Mouse (Mus musculus) limb, embryonic 13.5 days (tissue): ENCODE data around the gene Calhm2. TPM values are rescaled to one million over a fixed set of nuclear protein-coding genes. Genes with fewer than 3 reads are reported as not detected.
A peak's percentile ranks its signal among the peaks of the same experiment; 100 is the strongest.

ENCODE experiments used
- ATAC-seq: fragments of 200-750 bp; cut with Nextera tagmentation; 2 replicates; pipeline ENCODE4 v1.8.0; 2017; ENCODE audit warnings: low read depth, moderate number of reproducible peaks, moderate TSS enrichment; ENCODE audit not compliant: low FRiP score
- H3K27ac ChIP-seq: fragments of 300-500 bp; sonication (generic); 2 replicates; pipeline ENCODE4 v1.5.1; 2015; ENCODE audit warnings: inconsistent platforms, mild to moderate bottlenecking, moderate library complexity
- H3K27me3 ChIP-seq: fragments of 300-500 bp; sonication (generic); 2 replicates; pipeline ENCODE4 v1.6.1; 2015; ENCODE audit warnings: mild to moderate bottlenecking, inconsistent platforms
- H3K36me3 ChIP-seq: fragments of 300-500 bp; sonication (generic); 2 replicates; pipeline ENCODE4 v1.6.1; 2015; ENCODE audit warnings: inconsistent platforms, mild to moderate bottlenecking, moderate library complexity
- H3K4me1 ChIP-seq: fragments of 300-500 bp; sonication (generic); 2 replicates; pipeline ENCODE4 v1.6.1; 2015; ENCODE audit warnings: inconsistent platforms
- H3K4me2 ChIP-seq: fragments of 300-500 bp; sonication (generic); replicated peaks from 2 replicates; pipeline ENCODE4 v1.6.1; 2015; ENCODE audit warnings: inconsistent platforms, mild to moderate bottlenecking, moderate library complexity
- H3K4me3 ChIP-seq: fragments of 300-500 bp; sonication (generic); 2 replicates; pipeline ENCODE4 v1.5.1; 2015; ENCODE audit warnings: moderate library complexity, mild to moderate bottlenecking, inconsistent platforms
- H3K9ac ChIP-seq: fragments of 300-500 bp; sonication (generic); 2 replicates; pipeline ENCODE4 v1.6.1; 2015; ENCODE audit warnings: mild to moderate bottlenecking, inconsistent platforms
- H3K9me3 ChIP-seq: fragments of 300-500 bp; sonication (generic); 2 replicates; pipeline ENCODE4 v1.6.1; 2016; ENCODE audit warnings: inconsistent platforms
- WGBS: fragments of 180-500 bp; shearing (Covaris S2); methylation state at CpG from one replicate; pipeline ENCODE4 v1.1.7; 2015; 5-methylcytosine and 5-hydroxymethylcytosine counted together
- polyA plus RNA-seq: library from polyadenylated mRNA; unstranded; fragments of >200 nt; fragmentation: Nextera tagmentation; extraction: Ambion mirVana; gene quantifications from 2 replicates; pipeline ENCODE4 v1.2.1, GENCODE M21; 2015

The Calhm2 gene
- polyA plus RNA-seq = 8.3 and 9.4 TPM in 2 replicates

GRCm38 (mm10) chr19:47137771-47138421, at the start of gene Calhm2:
Gene Calhm2 (minus strand): TSS chr19:47138294.
- Histone ChIP-seq H3K4me1 (peaks cover 44% of the 10 kb centered on the region), H3K4me3 (peak within 1 kb of the TSS; percentile 46), H3K36me3 (peaks cover 24% of the 10 kb centered on the region), H3K27me3 (no peaks in the 10 kb centered on the region), H3K4me2 (peak within 1 kb of the TSS; percentile 74), H3K9ac (peak within 1 kb of the TSS; percentile 76), H3K9me3 (no peaks in the 10 kb centered on the region), H3K27ac (peak within 1 kb of the TSS; percentile 72)
- peak; percentile 62 for ATAC-seq
- WGBS = 2% methylated on average over 28 of the region's 28 CpGs

DNA sequence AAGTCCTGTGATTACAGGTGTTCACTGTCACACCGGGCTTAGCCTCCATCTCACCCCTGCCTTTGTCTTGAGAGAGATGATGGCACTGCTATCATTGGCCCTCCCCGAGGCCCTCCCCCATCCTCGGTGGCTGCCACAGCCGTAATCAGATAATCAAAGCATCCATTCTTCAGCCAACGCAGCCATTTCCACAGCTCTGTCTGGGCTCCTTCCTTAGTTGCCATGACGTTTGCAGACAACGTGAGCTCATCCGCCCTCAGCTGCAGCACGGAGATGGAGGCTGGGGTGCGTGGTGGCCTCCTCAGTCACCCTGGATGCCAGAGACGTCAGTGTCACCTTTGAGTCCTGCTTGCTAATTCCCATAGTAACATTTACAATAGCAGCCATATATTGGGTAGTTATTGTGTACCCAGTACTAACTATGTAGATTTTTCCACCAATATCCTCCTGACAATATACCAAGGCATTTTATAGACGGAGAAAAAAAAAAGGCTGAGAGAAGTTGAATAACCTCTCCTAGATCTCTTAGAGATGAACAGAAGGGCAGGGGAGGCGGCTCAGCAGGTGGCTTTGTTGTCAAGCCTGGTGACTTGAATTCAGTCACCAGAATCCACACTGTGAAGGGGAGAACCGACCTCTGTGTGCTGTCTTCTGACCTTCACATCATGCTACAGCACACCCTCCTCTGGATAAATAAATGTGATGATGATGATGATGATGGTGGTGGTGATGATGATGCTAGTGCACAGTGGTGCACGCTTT, 48.6 kb upstream of the Calhm2 start:
- 54% methylated on average over 15 of the region's 15 CpGs for WGBS
- no peak overlapping the region for H3K9ac ChIP-seq
- 0 out of 2 replicates have a peak, but pooled peaks cover 4% of the 10 kb centered on the region for H3K27me3 ChIP-seq
- peaks cover 13% of the 10 kb centered on the region for H3K4me1 ChIP-seq
- no peak overlapping the region for H3K4me3 ChIP-seq
- H3K4me2 ChIP-seq = no peak overlapping the region
- ATAC-seq = no peak
- H3K27ac ChIP-seq = no peak overlapping the region
- H3K36me3 ChIP-seq = no peaks in the 10 kb centered on the region
- H3K9me3 ChIP-seq = peaks cover 7% of the 10 kb centered on the region

DNA sequence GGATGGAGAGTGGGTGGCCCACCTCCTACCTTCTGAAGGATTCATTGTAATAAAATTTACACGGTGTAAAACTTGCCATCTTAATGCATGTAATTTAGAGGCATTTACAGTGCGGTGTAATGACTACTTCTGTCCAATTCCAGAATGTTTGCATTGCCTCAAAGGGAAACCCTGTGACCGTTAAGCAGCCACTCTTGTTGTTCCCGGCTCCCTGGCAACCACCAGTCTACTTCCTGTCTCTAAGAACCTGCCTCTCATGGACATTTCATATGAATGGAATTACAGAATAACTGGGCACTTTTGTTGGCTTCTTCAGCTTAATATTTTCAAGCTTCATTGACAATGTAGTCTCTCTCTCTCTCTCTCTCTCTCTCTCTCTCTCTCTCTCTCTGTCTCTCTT, 46.6 kb upstream of the Calhm2 start:
- H3K4me1 ChIP-seq = peaks cover 17% of the 10 kb centered on the region
- no peak for ATAC-seq
- no peak overlapping the region for H3K27ac ChIP-seq
- WGBS = 36% methylated on average over 4 of the region's 4 CpGs
- peaks cover 22% of the 10 kb centered on the region for H3K27me3 ChIP-seq
- H3K36me3 ChIP-seq = no peaks in the 10 kb centered on the region
- no peak overlapping the region for H3K4me2 ChIP-seq
- H3K9me3 ChIP-seq = peaks cover 11% of the 10 kb centered on the region
- H3K4me3 ChIP-seq = no peak overlapping the region
- H3K9ac ChIP-seq = no peak overlapping the region

DNA sequence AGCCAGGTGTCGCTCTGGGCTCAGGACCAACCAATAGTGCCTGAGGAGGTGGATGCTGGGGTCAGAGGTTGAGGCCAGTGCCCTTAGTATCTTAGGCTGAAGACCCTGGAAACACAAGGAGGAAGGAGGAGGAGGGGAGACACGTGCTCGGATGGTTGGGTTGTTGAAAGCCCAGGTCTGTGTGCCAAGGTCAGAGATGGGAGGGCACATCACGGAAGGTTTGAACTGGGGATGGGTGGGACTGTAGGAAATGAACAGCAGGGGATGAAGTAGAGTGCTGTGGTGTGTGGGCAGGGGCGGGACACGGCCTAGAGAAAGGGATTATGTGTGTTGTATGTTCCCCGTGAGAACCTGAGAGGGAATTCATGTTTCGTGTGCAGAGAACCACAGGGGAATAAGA, 46.1 kb upstream of the Calhm2 start:
- Histone ChIP-seq H3K27me3 (peaks cover 27% of the 10 kb centered on the region), H3K36me3 (no peaks in the 10 kb centered on the region), H3K9ac (no peak overlapping the region), H3K4me2 (no peak overlapping the region), H3K27ac (no peak overlapping the region), H3K4me1 (peaks cover 22% of the 10 kb centered on the region), H3K9me3 (peaks cover 11% of the 10 kb centered on the region), H3K4me3 (no peak overlapping the region)
- 61% methylated on average over 8 of the region's 8 CpGs for WGBS
- no peak for ATAC-seq

DNA sequence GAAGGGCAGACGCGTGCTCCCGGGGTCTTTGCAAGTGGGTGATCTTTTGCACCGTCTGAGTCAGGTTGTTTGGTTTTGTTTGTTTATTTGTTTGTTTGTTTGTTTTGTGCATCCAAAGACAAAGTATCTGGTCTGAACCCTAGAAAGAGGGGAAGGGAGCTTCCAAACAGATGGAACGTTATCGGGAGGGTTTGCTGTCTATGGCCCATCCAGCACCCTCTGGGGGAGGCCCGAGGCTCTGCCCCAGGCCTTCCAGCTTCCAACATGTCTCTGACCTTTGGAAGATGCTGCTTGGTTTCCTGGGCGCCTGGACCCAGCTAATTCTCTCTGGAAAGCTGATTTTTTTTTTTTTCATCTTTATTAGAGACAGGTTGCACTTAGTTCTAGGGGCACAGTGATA, 41.9 kb upstream of the Calhm2 start:
- peak overlapping the region; percentile 99 for H3K4me2 ChIP-seq
- peak overlapping the region; percentile 70 for H3K4me3 ChIP-seq
- H3K4me1 ChIP-seq = peaks cover 20% of the 10 kb centered on the region
- H3K9me3 ChIP-seq = peaks cover 11% of the 10 kb centered on the region
- WGBS = 15% methylated on average over 8 of the region's 8 CpGs
- no peaks in the 10 kb centered on the region for H3K36me3 ChIP-seq
- H3K9ac ChIP-seq = no peak overlapping the region
- no peak overlapping the region for H3K27ac ChIP-seq
- peaks cover 45% of the 10 kb centered on the region for H3K27me3 ChIP-seq
- ATAC-seq = no peak

DNA sequence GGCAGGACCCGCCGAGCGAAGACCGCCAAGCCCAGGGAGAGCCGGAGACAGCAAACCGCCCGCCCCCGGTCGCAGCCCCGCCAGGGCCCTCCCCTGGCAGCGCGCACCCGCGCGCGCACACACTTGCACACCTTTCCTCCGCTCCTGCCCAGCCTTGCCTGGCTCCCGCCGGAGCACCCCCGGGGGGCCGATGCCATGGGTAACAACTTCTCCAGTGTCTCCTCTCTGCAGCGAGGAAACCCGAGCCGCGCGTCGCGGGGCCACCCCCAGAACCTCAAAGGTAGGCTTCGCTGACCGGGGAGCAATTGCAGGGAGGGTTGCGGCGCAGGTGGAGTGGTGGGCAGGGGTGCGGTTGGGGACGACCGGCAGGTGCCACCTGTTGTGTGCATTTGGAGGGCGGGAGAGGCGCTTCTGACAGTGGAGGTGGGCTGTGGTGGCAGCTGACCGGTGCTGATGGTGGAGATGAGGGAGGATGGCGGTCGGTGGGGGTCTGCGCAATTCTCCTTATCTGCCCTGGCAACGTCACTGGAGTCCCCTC, 41.2 kb upstream of the Calhm2 start:
- H3K4me1 ChIP-seq = peaks cover 18% of the 10 kb centered on the region
- H3K27ac ChIP-seq = no peak overlapping the region; the same call in 1 of the 2 replicates
- peaks cover 11% of the 10 kb centered on the region for H3K9me3 ChIP-seq
- H3K4me2 ChIP-seq = peak overlapping the region; percentile 99
- no peaks in the 10 kb centered on the region for H3K36me3 ChIP-seq
- peak; percentile 30; the same call in 1 of the 2 replicates for ATAC-seq
- peak overlapping the region; percentile 75 for H3K9ac ChIP-seq
- peak overlapping the region; percentile 70 for H3K4me3 ChIP-seq
- WGBS = under 1% methylated on average over 32 of the region's 42 CpGs
- H3K27me3 ChIP-seq = peaks cover 45% of the 10 kb centered on the region

- peak within 1 kb of the TSS; percentile 75 for H3K9ac ChIP-seq
- ATAC-seq = peak; percentile 70; the same call in 1 of the 2 replicates
- H3K4me3 ChIP-seq = peak within 1 kb of the TSS; percentile 70
- peaks cover 14% of the 10 kb centered on the region for H3K4me1 ChIP-seq
- under 1% methylated on average over 58 of the region's 98 CpGs for WGBS
- peak within 1 kb of the TSS; percentile 99 for H3K4me2 ChIP-seq
- peak within 1 kb of the TSS; percentile 40; the same call in 1 of the 2 replicates for H3K27ac ChIP-seq
- H3K27me3 ChIP-seq = peaks cover 45% of the 10 kb centered on the region
- no peaks in the 10 kb centered on the region for H3K36me3 ChIP-seq
- H3K9me3 ChIP-seq = peaks cover 11% of the 10 kb centered on the region
These were observed 40.6 kb upstream of the Calhm2 start, which contains the start of gene Neurl1a for GRCm38 (mm10) chr19:47178431-47179271. Gene Neurl1a (plus strand): TSS chr19:47178820.

DNA sequence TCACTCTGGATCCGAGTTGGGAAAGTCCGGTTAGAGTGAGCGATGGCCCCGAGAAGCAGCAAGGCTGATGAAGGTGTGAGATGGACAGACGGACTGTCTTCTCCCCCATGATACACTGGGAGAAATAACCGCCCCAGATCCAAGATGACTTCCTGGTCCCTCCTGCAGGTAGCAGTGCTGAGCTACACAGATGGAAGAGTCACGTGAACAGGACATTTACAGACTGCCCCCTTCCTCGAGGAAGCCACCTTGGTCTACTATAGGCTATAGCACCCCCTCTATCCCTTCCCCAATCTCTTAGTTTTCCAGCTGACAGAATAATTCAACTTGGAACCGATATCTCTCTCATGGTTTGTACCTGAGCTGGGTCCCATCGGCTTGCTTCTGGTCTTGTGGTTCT, 39.9 kb upstream of the Calhm2 start:
- Histone ChIP-seq H3K9me3 (peaks cover 11% of the 10 kb centered on the region), H3K36me3 (no peaks in the 10 kb centered on the region), H3K27me3 (peaks cover 45% of the 10 kb centered on the region), H3K9ac (no peak overlapping the region), H3K4me1 (peaks cover 14% of the 10 kb centered on the region), H3K27ac (peak overlapping the region; percentile 40; the same call in 1 of the 2 replicates), H3K4me2 (peak overlapping the region; percentile 99), H3K4me3 (peak overlapping the region; percentile 70)
- peak; percentile 41; the same call in 1 of the 2 replicates for ATAC-seq
- WGBS = 15% methylated on average over 10 of the region's 10 CpGs

DNA sequence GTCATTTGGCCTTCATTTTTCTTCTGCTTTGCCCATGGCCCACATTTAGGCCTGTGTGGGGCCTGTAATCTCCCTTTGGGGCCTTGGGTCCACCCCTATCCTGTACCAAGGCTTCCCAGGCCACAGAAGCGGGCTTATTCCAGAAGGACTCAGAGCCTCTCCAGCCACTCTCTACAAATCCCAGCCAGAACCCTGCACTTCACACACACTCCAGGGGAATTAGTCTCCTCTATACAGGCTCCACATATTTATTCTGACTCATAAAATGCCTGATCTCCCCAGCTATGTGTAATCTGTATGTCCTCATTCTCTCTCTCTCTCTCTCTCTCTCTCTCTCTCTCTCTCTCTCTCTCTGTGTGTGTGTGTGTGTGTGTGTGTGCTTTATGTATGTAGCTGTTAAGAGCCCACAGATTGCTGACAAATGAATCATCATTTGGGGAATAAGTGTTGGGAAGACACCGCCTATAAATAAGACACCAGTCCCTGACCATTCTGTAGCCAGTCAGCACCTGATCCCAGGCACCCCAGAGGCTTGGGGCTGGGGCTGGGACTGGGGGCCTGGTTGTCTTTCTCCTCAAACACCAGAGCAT, 38.9 kb upstream of the Calhm2 start:
- Histone ChIP-seq H3K9ac (no peak overlapping the region), H3K4me2 (no peak overlapping the region), H3K36me3 (no peaks in the 10 kb centered on the region), H3K27me3 (peaks cover 42% of the 10 kb centered on the region), H3K9me3 (peaks cover 7% of the 10 kb centered on the region), H3K4me3 (no peak overlapping the region), H3K4me1 (peaks cover 14% of the 10 kb centered on the region), H3K27ac (no peak overlapping the region)
- WGBS = 76% methylated on average over 2 of the region's 2 CpGs
- ATAC-seq = no peak

DNA sequence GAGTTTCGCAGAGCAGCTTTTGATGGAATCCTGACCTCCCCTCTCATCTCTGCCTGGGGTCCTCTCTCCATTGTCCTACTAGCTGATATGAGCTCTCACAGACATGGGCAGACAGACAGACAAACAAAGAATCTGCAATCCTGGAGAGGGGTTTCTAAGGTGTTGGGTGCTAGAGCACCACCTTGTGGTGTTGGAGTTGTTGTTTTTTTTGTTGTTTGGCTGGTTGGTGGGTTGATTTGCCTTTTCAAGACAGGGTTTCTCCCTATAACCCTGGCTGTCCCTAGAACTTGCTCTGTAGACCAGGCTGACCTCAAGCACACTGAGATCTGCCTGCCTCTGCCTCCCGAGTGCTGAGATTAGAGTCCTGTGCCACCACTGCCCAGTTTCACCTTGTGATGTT, 37.4 kb upstream of the Calhm2 start:
- no peak for ATAC-seq
- Histone ChIP-seq H3K9ac (no peak overlapping the region), H3K4me3 (no peak overlapping the region), H3K4me1 (peaks cover 14% of the 10 kb centered on the region), H3K27ac (no peak overlapping the region), H3K9me3 (no peaks in the 10 kb centered on the region), H3K36me3 (no peaks in the 10 kb centered on the region), H3K4me2 (no peak overlapping the region), H3K27me3 (peaks cover 30% of the 10 kb centered on the region)
- 66% methylated on average over 2 of the region's 2 CpGs for WGBS

DNA sequence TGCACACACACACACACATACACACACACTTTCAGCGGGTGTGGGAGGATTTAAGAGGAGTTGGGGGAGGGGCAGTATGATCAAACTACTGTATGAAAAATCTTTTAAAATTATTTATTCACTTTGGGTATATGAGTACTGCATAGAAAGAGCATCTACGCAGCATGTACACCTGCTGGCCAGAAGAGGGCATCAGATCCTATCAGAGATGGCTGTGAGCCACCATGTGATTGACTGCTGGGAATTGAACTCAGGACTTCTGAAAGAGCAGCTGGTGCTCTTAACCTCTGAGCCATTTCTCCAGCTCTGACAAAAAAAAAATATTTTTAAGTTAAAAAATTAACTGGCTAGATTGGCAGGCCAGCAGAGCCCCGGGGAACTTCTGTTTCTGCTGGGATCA, 36.4 kb upstream of the Calhm2 start:
- H3K9ac ChIP-seq = no peak overlapping the region
- no peak overlapping the region for H3K4me2 ChIP-seq
- WGBS = 57% methylated on average over 3 of the region's 3 CpGs
- peaks cover 8% of the 10 kb centered on the region for H3K4me1 ChIP-seq
- no peak for ATAC-seq
- H3K27me3 ChIP-seq = peaks cover 20% of the 10 kb centered on the region
- H3K9me3 ChIP-seq = no peaks in the 10 kb centered on the region
- H3K36me3 ChIP-seq = no peaks in the 10 kb centered on the region
- no peak overlapping the region for H3K27ac ChIP-seq
- no peak overlapping the region for H3K4me3 ChIP-seq
